Mouse (Mus musculus): ENCODE data around the gene Lrrtm4. TPM values are rescaled to one million over a fixed set of nuclear protein-coding genes. Genes with fewer than 3 reads are reported as not detected.

The Lrrtm4 gene
- polyA plus RNA-seq, 1 experiment: 0.08 TPM

DNA sequence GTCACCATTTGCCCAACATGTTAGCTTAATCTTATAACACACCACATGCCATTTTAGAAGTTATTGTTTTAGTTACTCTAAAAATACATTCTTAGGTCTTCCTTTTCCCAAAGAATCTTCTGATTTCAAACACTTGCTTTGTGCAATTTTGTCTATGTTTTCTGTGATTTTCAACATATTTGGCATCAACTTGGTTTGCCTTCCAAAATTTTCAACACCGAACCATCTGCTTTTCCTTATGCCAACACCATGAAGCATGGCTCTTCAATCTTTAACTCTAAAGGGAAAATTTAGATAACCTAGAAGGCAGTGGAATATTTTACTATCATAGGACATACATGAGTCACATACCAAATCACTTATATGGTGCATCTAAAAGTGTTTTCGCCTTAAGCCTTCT, 59.3 kb downstream of the Lrrtm4 start:
- no peaks in the 10 kb centered on the region for H3K27me3 ChIP-seq (ENCODE audit: control insufficient read depth, insufficient read depth, insufficient read length)
- no peaks in the 10 kb centered on the region for H3K79me2 ChIP-seq (ENCODE audit: control insufficient read depth, insufficient read depth)
- H3K4me3 ChIP-seq: no peak overlapping the region
- no peaks in the 10 kb centered on the region for H3K36me3 ChIP-seq (ENCODE audit: control insufficient read depth, insufficient read depth)
- H3ac ChIP-seq (ENCODE audit: control insufficient read depth, insufficient read length): no peak overlapping the region
- no peak overlapping the region for H3K4me2 ChIP-seq (ENCODE audit: low read depth)
- no peak for TF ChIP-seq POLR2A (IDR thresholded peaks at IDR 0.05; ENCODE audit: insufficient read length, low read depth)
- TF ChIP-seq POLR2AphosphoS2 (IDR thresholded peaks at IDR 0.05; ENCODE audit: insufficient read length, low read depth): no peak
- no peak for TF ChIP-seq SRF (IDR thresholded peaks at IDR 0.05; ENCODE audit: control insufficient read depth, insufficient read length, low read depth)
- TF ChIP-seq USF1 (IDR thresholded peaks at IDR 0.05; ENCODE audit: low read depth): no peak
- no peak for TF ChIP-seq E2F4 (IDR thresholded peaks at IDR 0.05; ENCODE audit: insufficient read depth)
- no peak for TF ChIP-seq REST (IDR thresholded peaks at IDR 0.05; ENCODE audit: insufficient read depth, insufficient read length)
- TF ChIP-seq TCF3 (IDR thresholded peaks at IDR 0.05; ENCODE audit: insufficient read length, low read depth): no peak

GRCm38 (mm10) chr6:80079290-80079689, 60.6 kb downstream of the Lrrtm4 start:
- Histone ChIP-seq H3ac (ENCODE audit: control insufficient read depth, insufficient read length) (no peak overlapping the region), H3K79me2 (ENCODE audit: control insufficient read depth, insufficient read depth) (no peaks in the 10 kb centered on the region), H3K27me3 (ENCODE audit: control insufficient read depth, insufficient read depth, insufficient read length) (no peaks in the 10 kb centered on the region), H3K4me2 (ENCODE audit: low read depth) (no peak overlapping the region), H3K36me3 (ENCODE audit: control insufficient read depth, insufficient read depth) (no peaks in the 10 kb centered on the region), H3K4me3 (no peak overlapping the region)
- no peak for TF ChIP-seq E2F4 (IDR thresholded peaks at IDR 0.05; ENCODE audit: insufficient read depth)
- TF ChIP-seq SRF (IDR thresholded peaks at IDR 0.05; ENCODE audit: control insufficient read depth, insufficient read length, low read depth): no peak
- TF ChIP-seq TCF3 (IDR thresholded peaks at IDR 0.05; ENCODE audit: insufficient read length, low read depth): no peak
- no peak for TF ChIP-seq USF1 (IDR thresholded peaks at IDR 0.05; ENCODE audit: low read depth)
- TF ChIP-seq MYOG (IDR thresholded peaks at IDR 0.05; ENCODE audit: control insufficient read depth in 1 of 3, insufficient read depth in 1 of 3, insufficient read length in 2 of 3, low read depth in 2 of 3): no peak

GRCm38 (mm10) chr6:80094909-80095308, 76.2 kb downstream of the Lrrtm4 start:
- Histone ChIP-seq H3K4me3 (no peak overlapping the region), H3K79me2 (ENCODE audit: control insufficient read depth, insufficient read depth) (no peaks in the 10 kb centered on the region), H3K27me3 (ENCODE audit: control insufficient read depth, insufficient read depth, insufficient read length) (no peaks in the 10 kb centered on the region), H3K36me3 (ENCODE audit: control insufficient read depth, insufficient read depth) (no peaks in the 10 kb centered on the region), H3K4me2 (ENCODE audit: low read depth) (no peak overlapping the region), H3ac (ENCODE audit: control insufficient read depth, insufficient read length) (no peak overlapping the region)
- TF ChIP-seq MYOG (IDR thresholded peaks at IDR 0.05; ENCODE audit: control insufficient read depth in 1 of 3, insufficient read depth in 1 of 3, insufficient read length in 2 of 3, low read depth in 2 of 3) (no peak), CEBPB (IDR thresholded peaks at IDR 0.05; ENCODE audit: insufficient read depth, poor library complexity, severe bottlenecking) (no peak), E2F4 (IDR thresholded peaks at IDR 0.05; ENCODE audit: insufficient read depth) (no peak), USF1 (IDR thresholded peaks at IDR 0.05; ENCODE audit: low read depth) (no peak), POLR2A (IDR thresholded peaks at IDR 0.05; ENCODE audit: insufficient read length, low read depth) (no peak), REST (IDR thresholded peaks at IDR 0.05; ENCODE audit: insufficient read depth, insufficient read length) (no peak), MAX (IDR thresholded peaks at IDR 0.05; ENCODE audit: low read depth) (no peak), TCF12 (IDR thresholded peaks at IDR 0.05; ENCODE audit: insufficient read depth, poor library complexity, severe bottlenecking) (no peak), TCF3 (IDR thresholded peaks at IDR 0.05; ENCODE audit: insufficient read length, low read depth) (no peak), SRF (IDR thresholded peaks at IDR 0.05; ENCODE audit: control insufficient read depth, insufficient read length, low read depth) (no peak), POLR2AphosphoS2 (IDR thresholded peaks at IDR 0.05; ENCODE audit: insufficient read length, low read depth) (no peak)

GRCm38 (mm10) chr6:80105343-80105742, 86.7 kb downstream of the Lrrtm4 start:
- no peak for TF ChIP-seq REST (IDR thresholded peaks at IDR 0.05; ENCODE audit: insufficient read depth, insufficient read length)
- no peak overlapping the region for H3K4me3 ChIP-seq
- H3K4me2 ChIP-seq (ENCODE audit: low read depth): no peak overlapping the region
- no peaks in the 10 kb centered on the region for H3K27me3 ChIP-seq (ENCODE audit: control insufficient read depth, insufficient read depth, insufficient read length)
- H3K79me2 ChIP-seq (ENCODE audit: control insufficient read depth, insufficient read depth): no peaks in the 10 kb centered on the region
- H3K36me3 ChIP-seq (ENCODE audit: control insufficient read depth, insufficient read depth): no peaks in the 10 kb centered on the region
- no peak overlapping the region for H3ac ChIP-seq (ENCODE audit: control insufficient read depth, insufficient read length)

DNA sequence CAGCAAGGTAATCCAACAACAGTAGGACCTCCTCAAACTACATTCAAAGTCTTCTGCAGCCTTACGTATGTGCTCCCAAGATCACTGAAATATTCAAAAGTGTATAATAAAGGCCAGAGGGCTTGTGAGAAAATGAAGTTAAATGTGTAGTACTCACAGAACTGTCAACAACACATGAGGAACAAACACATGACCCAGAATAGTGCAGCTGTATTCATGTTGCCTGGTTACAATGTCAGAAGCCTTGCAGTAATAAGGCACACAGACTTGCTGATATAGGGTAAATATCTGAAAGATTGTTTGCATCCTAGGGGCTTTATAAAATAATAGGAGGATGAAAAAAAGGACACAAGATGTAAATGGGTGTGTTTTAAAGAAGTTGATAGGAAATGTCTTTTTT, 87.2 kb downstream of the Lrrtm4 start:
- Histone ChIP-seq H3ac (ENCODE audit: control insufficient read depth, insufficient read length) (no peak overlapping the region), H3K4me3 (no peak overlapping the region)
- TF ChIP-seq SRF (IDR thresholded peaks at IDR 0.05; ENCODE audit: control insufficient read depth, insufficient read length, low read depth) (no peak), POLR2A (IDR thresholded peaks at IDR 0.05; ENCODE audit: insufficient read length, low read depth) (no peak)

DNA sequence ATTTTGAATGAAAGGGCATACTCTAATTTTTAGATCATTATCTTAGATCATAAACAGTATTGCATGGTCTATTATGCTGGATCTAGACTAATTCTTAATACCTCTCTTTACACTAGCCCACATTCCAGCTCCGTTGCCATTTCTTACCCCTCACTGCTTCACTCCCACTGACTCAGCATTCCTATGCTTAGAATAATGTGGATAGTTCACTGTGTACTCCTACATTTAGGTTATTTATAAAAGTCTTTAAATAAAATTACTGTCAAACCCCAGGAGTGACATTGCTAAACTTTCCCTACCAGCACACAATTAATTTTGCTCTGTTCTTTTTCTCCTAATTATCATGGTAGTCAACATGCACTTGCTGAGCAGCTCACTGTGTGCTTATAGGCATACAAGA, 107.7 kb downstream of the Lrrtm4 start:
- Histone ChIP-seq H3K27me3 (ENCODE audit: control insufficient read depth, insufficient read depth, insufficient read length) (no peaks in the 10 kb centered on the region), H3K4me3 (no peak overlapping the region), H3K36me3 (ENCODE audit: control insufficient read depth, insufficient read depth) (no peaks in the 10 kb centered on the region), H3ac (ENCODE audit: control insufficient read depth, insufficient read length) (no peak overlapping the region), H3K4me2 (ENCODE audit: low read depth) (no peak overlapping the region), H3K79me2 (ENCODE audit: control insufficient read depth, insufficient read depth) (no peaks in the 10 kb centered on the region)
- no peak for TF ChIP-seq TCF3 (IDR thresholded peaks at IDR 0.05; ENCODE audit: insufficient read length, low read depth)
- TF ChIP-seq CEBPB (IDR thresholded peaks at IDR 0.05; ENCODE audit: insufficient read depth, poor library complexity, severe bottlenecking): no peak
- no peak for TF ChIP-seq MYOG (IDR thresholded peaks at IDR 0.05; ENCODE audit: control insufficient read depth in 1 of 3, insufficient read depth in 1 of 3, insufficient read length in 2 of 3, low read depth in 2 of 3)
- TF ChIP-seq TCF12 (IDR thresholded peaks at IDR 0.05; ENCODE audit: insufficient read depth, poor library complexity, severe bottlenecking): no peak
- TF ChIP-seq USF1 (IDR thresholded peaks at IDR 0.05; ENCODE audit: low read depth): no peak
- TF ChIP-seq POLR2AphosphoS2 (IDR thresholded peaks at IDR 0.05; ENCODE audit: insufficient read length, low read depth): no peak
- TF ChIP-seq E2F4 (IDR thresholded peaks at IDR 0.05; ENCODE audit: insufficient read depth): no peak
- TF ChIP-seq MYOD1 (IDR thresholded peaks at IDR 0.05; ENCODE audit: control insufficient read depth in 1 of 3, insufficient read length in 2 of 3, low read depth in 2 of 3): no peak
- TF ChIP-seq POLR2A (IDR thresholded peaks at IDR 0.05; ENCODE audit: insufficient read length, low read depth): no peak
- no peak for TF ChIP-seq REST (IDR thresholded peaks at IDR 0.05; ENCODE audit: insufficient read depth, insufficient read length)
- no peak for TF ChIP-seq SRF (IDR thresholded peaks at IDR 0.05; ENCODE audit: control insufficient read depth, insufficient read length, low read depth)
- no peak for TF ChIP-seq MAX (IDR thresholded peaks at IDR 0.05; ENCODE audit: low read depth)

More for the DNA sequence above, 87.2 kb downstream of the Lrrtm4 start:
- Histone ChIP-seq H3K4me2 (ENCODE audit: low read depth) (no peak overlapping the region), H3K27me3 (ENCODE audit: control insufficient read depth, insufficient read depth, insufficient read length) (no peaks in the 10 kb centered on the region), H3K79me2 (ENCODE audit: control insufficient read depth, insufficient read depth) (no peaks in the 10 kb centered on the region), H3K36me3 (ENCODE audit: control insufficient read depth, insufficient read depth) (no peaks in the 10 kb centered on the region)
